ENCODE assay signal across 12 mouse cellular contexts in genomic region chr17:26620292-26620691, GRCm38 (mm10). TPM values are rescaled to one million over a fixed set of nuclear protein-coding genes. Genes with fewer than 3 reads are reported as not detected.
DNase-seq lines count a peak whose midpoint lies in the region; ATAC-seq and TF ChIP-seq lines count a peak whose summit lies in the region.
"Had no signal": no experiment of that assay in that cellular context is flagged by ENCODE, and none has a peak within 500 bp of the region (broad histone marks: within the 10 kb centered on the region; RNA-seq: fewer than 3 reads in every experiment).

No protein-coding gene starts in this region.

- WGBS in forebrain, embryonic 15.5 days, result 86% methylated on average over 6 of the region's 6 CpGs
- WGBS in forebrain, embryonic 16.5 days, result 93% methylated on average over 6 of the region's 6 CpGs
- whole genome bisulfite sequencing in kidney, adult 2 months, result 88% methylated on average over 6 of the region's 6 CpGs
- WGBS in liver, postnatal 0 days (ENCODE audit: insufficient replicate concordance), result 91% methylated on average over 6 of the region's 6 CpGs
- WGBS in liver, embryonic 12.5 days (ENCODE audit: insufficient replicate concordance), result 87% methylated on average over 6 of the region's 6 CpGs

- peak overlapping the region; percentile 28; the same call in 1 of the 2 replicates for H3K27ac ChIP-seq in forebrain, embryonic 15.5 days (replicated peaks)
- H3K27ac ChIP-seq in forebrain, embryonic 16.5 days (ENCODE audit: low read length), result no peak overlapping the region
- H3K27ac ChIP-seq in kidney, adult 2 months (ENCODE audit: insufficient read depth, low read depth, low read length), result peak overlapping the region; percentile 78
- H3K27ac ChIP-seq in liver, postnatal 0 days (ENCODE audit: low read depth), result peak overlapping the region; percentile 66; the same call in 1 of the 2 replicates
- H3K27ac ChIP-seq in liver, embryonic 12.5 days, result no peak overlapping the region

- TF ChIP-seq EP300 in liver, postnatal 0 days (IDR thresholded peaks at IDR 0.05; ENCODE audit: low read depth), result no peak

- H3K9me3 ChIP-seq in forebrain, embryonic 15.5 days, result no peaks in the 10 kb centered on the region
- H3K9me3 ChIP-seq in forebrain, embryonic 16.5 days (ENCODE audit: control insufficient read depth, low read length), result no peaks in the 10 kb centered on the region
- H3K9me3 ChIP-seq in liver, postnatal 0 days (ENCODE audit: low read length), result no peaks in the 10 kb centered on the region
- no peaks in the 10 kb centered on the region for H3K9me3 ChIP-seq in liver, embryonic 12.5 days (replicated peaks)
- H3K9me3 ChIP-seq: megakaryocyte, embryonic 14.5 days had no signal

- TF ChIP-seq POLR2A in kidney, adult 2 months (IDR thresholded peaks at IDR 0.05; ENCODE audit: low read depth, low read length), result no peak

- no peaks in the 10 kb centered on the region for H3K4me1 ChIP-seq in forebrain, embryonic 15.5 days
- no peaks in the 10 kb centered on the region for H3K4me1 ChIP-seq in forebrain, embryonic 16.5 days (replicated peaks; ENCODE audit: control insufficient read depth, insufficient read depth, low read length)
- H3K4me1 ChIP-seq in kidney, adult 2 months (ENCODE audit: control insufficient read depth, insufficient read depth, low read length), result peaks cover 41% of the 10 kb centered on the region
- H3K4me1 ChIP-seq in liver, postnatal 0 days (ENCODE audit: insufficient read depth), result peaks cover 25% of the 10 kb centered on the region
- peaks cover 11% of the 10 kb centered on the region; the same call in 1 of the 2 replicates for H3K4me1 ChIP-seq in liver, embryonic 12.5 days

- no peak for ATAC-seq in forebrain, embryonic 15.5 days (replicated peaks)
- ATAC-seq in forebrain, embryonic 16.5 days, result no peak
- no peak for ATAC-seq in liver, postnatal 0 days
- no peak for ATAC-seq in liver, embryonic 12.5 days
- ATAC-seq: midbrain, embryonic 16.5 days had no signal

- peaks cover 29% of the 10 kb centered on the region; the same call in 1 of the 2 replicates for H3K36me3 ChIP-seq in forebrain, embryonic 15.5 days
- H3K36me3 ChIP-seq in forebrain, embryonic 16.5 days (ENCODE audit: control insufficient read depth, insufficient read depth), result peaks cover 3% of the 10 kb centered on the region; the same call in 1 of the 2 replicates
- H3K36me3 ChIP-seq in kidney, adult 2 months (ENCODE audit: control insufficient read depth, insufficient read depth, low read length), result no peaks in the 10 kb centered on the region
- H3K36me3 ChIP-seq in liver, postnatal 0 days (replicated peaks; ENCODE audit: insufficient read depth, low read length), result peaks cover 11% of the 10 kb centered on the region; the same call in 1 of the 2 replicates
- H3K36me3 ChIP-seq in liver, embryonic 12.5 days, result peaks cover 50% of the 10 kb centered on the region

- H3K27me3 ChIP-seq in forebrain, embryonic 15.5 days, result no peaks in the 10 kb centered on the region
- no peaks in the 10 kb centered on the region for H3K27me3 ChIP-seq in forebrain, embryonic 16.5 days (replicated peaks; ENCODE audit: control insufficient read depth, insufficient read depth, low read length)
- H3K27me3 ChIP-seq in kidney, adult 2 months (replicated peaks; ENCODE audit: control insufficient read depth, insufficient read depth, low read length), result no peaks in the 10 kb centered on the region
- no peaks in the 10 kb centered on the region for H3K27me3 ChIP-seq in liver, postnatal 0 days (ENCODE audit: insufficient read depth, low read length)
- no peaks in the 10 kb centered on the region for H3K27me3 ChIP-seq in liver, embryonic 12.5 days (replicated peaks)
- H3K27me3 ChIP-seq: megakaryocyte, embryonic 14.5 days had no signal

- H3K9ac ChIP-seq in forebrain, embryonic 15.5 days (replicated peaks), result no peak overlapping the region
- no peak overlapping the region for H3K9ac ChIP-seq in forebrain, embryonic 16.5 days (replicated peaks; ENCODE audit: low read depth, low read length)
- H3K9ac ChIP-seq in liver, postnatal 0 days (replicated peaks), result no peak overlapping the region
- H3K9ac ChIP-seq in liver, embryonic 12.5 days, result no peak overlapping the region

- TF ChIP-seq CTCF in kidney, adult 2 months (conservative IDR thresholded peaks at IDR 0.05; ENCODE audit: insufficient read depth, insufficient read length, low read depth, low read length), result no peak; the same call in 1 of the 2 replicates
- TF ChIP-seq CTCF in liver, postnatal 0 days (IDR thresholded peaks at IDR 0.05; ENCODE audit: low read depth), result 0 out of 2 replicates have a peak, but pooled peaks have one; percentile 10

- H3K4me3 ChIP-seq in forebrain, embryonic 15.5 days, result no peak overlapping the region
- H3K4me3 ChIP-seq in forebrain, embryonic 16.5 days (replicated peaks; ENCODE audit: low read length), result no peak overlapping the region
- H3K4me3 ChIP-seq in kidney, adult 2 months (ENCODE audit: insufficient read depth, low read depth, low read length), result no peak overlapping the region
- no peak overlapping the region for H3K4me3 ChIP-seq in liver, postnatal 0 days (ENCODE audit: low read depth, low read length)
- H3K4me3 ChIP-seq in liver, embryonic 12.5 days, result no peak overlapping the region
- H3K4me3 ChIP-seq: megakaryocyte, embryonic 14.5 days had no signal

- H3K4me2 ChIP-seq in forebrain, embryonic 15.5 days (replicated peaks), result no peak overlapping the region
- H3K4me2 ChIP-seq in forebrain, embryonic 16.5 days (ENCODE audit: low read length), result no peak overlapping the region
- no peak overlapping the region for H3K4me2 ChIP-seq in liver, postnatal 0 days (ENCODE audit: low read depth, low read length)
- no peak overlapping the region for H3K4me2 ChIP-seq in liver, embryonic 12.5 days
- H3K4me2 ChIP-seq: lung, embryonic 14.5 days had no signal

- DNase-seq in kidney, adult 2 months, result no peak
- no peak for DNase-seq in kidney, postnatal 4 days
- DNase-seq in liver, postnatal 0 days, result no peak
- no peak for DNase-seq in thymus, postnatal 4 days
- DNase-seq: heart, postnatal 4 days; layer of hippocampus, postnatal 36 days; lung, embryonic 14.5 days had no signal

RNA-seq across cellular contexts. Expression of gene Atp6v0e, which starts 42.7 kb away (rescaled TPM):
- polyA plus RNA-seq in forebrain, embryonic 15.5 days (2015; fragmentation: Nextera tagmentation; extraction: Ambion mirVana), result 140 TPM in 2 replicates
- polyA plus RNA-seq in forebrain, embryonic 16.5 days (2015; fragmentation: Nextera tagmentation; extraction: Ambion mirVana), result 129 and 146 TPM in 2 replicates
- 399 and 450 TPM in 2 replicates for polyA plus RNA-seq in kidney, adult 2 months (2012; rRNA removed)
- 122 and 126 TPM in 2 replicates for polyA plus RNA-seq in liver, postnatal 0 days (2015; fragmentation: Nextera tagmentation; extraction: Ambion mirVana)
- 177 and 179 TPM in 2 replicates for polyA plus RNA-seq in liver, embryonic 12.5 days (2016; fragmentation: Nextera tagmentation; extraction: Ambion mirVana)

RNA-seq across cellular contexts. Expression of gene Dusp1, which starts 58.4 kb away (rescaled TPM):
- 46.3 and 50.0 TPM in 2 replicates for polyA plus RNA-seq in forebrain, embryonic 15.5 days (2015; fragmentation: Nextera tagmentation; extraction: Ambion mirVana)
- 44.1 and 47.8 TPM in 2 replicates for polyA plus RNA-seq in forebrain, embryonic 16.5 days (2015; fragmentation: Nextera tagmentation; extraction: Ambion mirVana)
- polyA plus RNA-seq in kidney, adult 2 months (2012; rRNA removed), result 52.4 and 66.1 TPM in 2 replicates
- 13.4 and 14.2 TPM in 2 replicates for polyA plus RNA-seq in liver, postnatal 0 days (2015; fragmentation: Nextera tagmentation; extraction: Ambion mirVana)
- polyA plus RNA-seq in liver, embryonic 12.5 days (2016; fragmentation: Nextera tagmentation; extraction: Ambion mirVana), result 28.6 and 28.7 TPM in 2 replicates

RNA-seq across cellular contexts. Expression of gene Ergic1, which starts 59.0 kb away (rescaled TPM):
- 90.4 and 98.7 TPM in 2 replicates for polyA plus RNA-seq in forebrain, embryonic 15.5 days (2015; fragmentation: Nextera tagmentation; extraction: Ambion mirVana)
- 102 and 113 TPM in 2 replicates for polyA plus RNA-seq in forebrain, embryonic 16.5 days (2015; fragmentation: Nextera tagmentation; extraction: Ambion mirVana)
- polyA plus RNA-seq in kidney, adult 2 months (2012; rRNA removed), result 131 and 141 TPM in 2 replicates
- polyA plus RNA-seq in liver, postnatal 0 days (2015; fragmentation: Nextera tagmentation; extraction: Ambion mirVana), result 34.4 and 35.0 TPM in 2 replicates
- 44.6 and 45.7 TPM in 2 replicates for polyA plus RNA-seq in liver, embryonic 12.5 days (2016; fragmentation: Nextera tagmentation; extraction: Ambion mirVana)

Comparison
In these comparisons a context has a peak if more than half of its experiments do, and no peak if none do; other contexts are left out.
1. H3K27ac ChIP-seq: peak in forebrain, embryonic 15.5 days (single experiment), kidney, adult 2 months (single experiment) and liver, postnatal 0 days (single experiment); none in forebrain, embryonic 16.5 days (single experiment) and liver, embryonic 12.5 days (single experiment).